Mouse (Mus musculus) intestine, postnatal 0 days (tissue): ENCODE measurements around the gene Megf11. TPM values are rescaled to one million over a fixed set of nuclear protein-coding genes. Genes with fewer than 3 reads are reported as not detected.

Experiments
- ATAC-seq: fragments of 200-750 bp; cut with Nextera tagmentation; 2 replicates; pipeline ENCODE4 v1.8.0; 2017; ENCODE audit warnings: mild to moderate bottlenecking, moderate TSS enrichment, moderate library complexity
- H3K27ac ChIP-seq: fragments of 300-500 bp; sonication (generic); 2 replicates; pipeline ENCODE4 v1.5.1; 2014; ENCODE audit warnings: mild to moderate bottlenecking, low read depth, low read length, moderate library complexity
- H3K27me3 ChIP-seq: fragments of 300-500 bp; sonication (generic); replicated peaks from 2 replicates; pipeline ENCODE4 v1.6.1; 2014; ENCODE audit warnings: low read length, mixed read lengths; ENCODE audit not compliant: control insufficient read depth, insufficient read depth
- H3K36me3 ChIP-seq: fragments of 300-500 bp; sonication (generic); 2 replicates; pipeline ENCODE4 v1.6.1; 2014; ENCODE audit warnings: mild to moderate bottlenecking, moderate library complexity; ENCODE audit not compliant: control insufficient read depth, insufficient read depth
- H3K4me1 ChIP-seq: fragments of 300-500 bp; sonication (generic); replicated peaks from 2 replicates; pipeline ENCODE4 v1.6.1; 2014; ENCODE audit warnings: antibody characterized with exemption, low read length, mixed read lengths; ENCODE audit not compliant: control insufficient read depth, insufficient read depth
- H3K4me2 ChIP-seq: fragments of 300-500 bp; sonication (generic); replicated peaks from 2 replicates; pipeline ENCODE4 v1.6.1; 2014; ENCODE audit warnings: low read depth, mild to moderate bottlenecking, moderate library complexity
- H3K4me3 ChIP-seq: fragments of 300-500 bp; sonication (generic); 2 replicates; pipeline ENCODE4 v1.5.1; 2014; ENCODE audit warnings: low read depth, low read length
- H3K9ac ChIP-seq: fragments of 300-500 bp; sonication (generic); 2 replicates; pipeline ENCODE4 v1.6.1; 2014; ENCODE audit warnings: mild to moderate bottlenecking, low read depth, low read length
- H3K9me3 ChIP-seq: fragments of 300-500 bp; sonication (generic); 2 replicates; pipeline ENCODE4 v1.6.1; 2016; ENCODE audit warnings: mixed run types; ENCODE audit not compliant: control insufficient read depth
- CTCF ChIP-seq: sonication (generic); IDR thresholded peaks from 2 replicates; pipeline ENCODE4 v1.5.1; 2016; ENCODE audit warnings: low read depth, mild to moderate bottlenecking, control low read depth, antibody characterized with exemption, moderate library complexity
- WGBS: fragments of 180-500 bp; shearing (Covaris S2); extraction: QIAGEN DNeasy Blood & Tissue Kit; methylation state at CpG from one replicate; pipeline ENCODE4 v1.1.7; 2014; 5-methylcytosine and 5-hydroxymethylcytosine counted together
- polyA plus RNA-seq: library from polyadenylated mRNA; unstranded; fragments of >200 nt; fragmentation: Nextera tagmentation; extraction: Ambion mirVana; gene quantifications from 2 replicates; pipeline ENCODE4 v1.2.1, GENCODE M21; 2015

The Megf11 gene
- polyA plus RNA-seq, 1 experiment from 2014 or later: 0.69 TPM

DNA sequence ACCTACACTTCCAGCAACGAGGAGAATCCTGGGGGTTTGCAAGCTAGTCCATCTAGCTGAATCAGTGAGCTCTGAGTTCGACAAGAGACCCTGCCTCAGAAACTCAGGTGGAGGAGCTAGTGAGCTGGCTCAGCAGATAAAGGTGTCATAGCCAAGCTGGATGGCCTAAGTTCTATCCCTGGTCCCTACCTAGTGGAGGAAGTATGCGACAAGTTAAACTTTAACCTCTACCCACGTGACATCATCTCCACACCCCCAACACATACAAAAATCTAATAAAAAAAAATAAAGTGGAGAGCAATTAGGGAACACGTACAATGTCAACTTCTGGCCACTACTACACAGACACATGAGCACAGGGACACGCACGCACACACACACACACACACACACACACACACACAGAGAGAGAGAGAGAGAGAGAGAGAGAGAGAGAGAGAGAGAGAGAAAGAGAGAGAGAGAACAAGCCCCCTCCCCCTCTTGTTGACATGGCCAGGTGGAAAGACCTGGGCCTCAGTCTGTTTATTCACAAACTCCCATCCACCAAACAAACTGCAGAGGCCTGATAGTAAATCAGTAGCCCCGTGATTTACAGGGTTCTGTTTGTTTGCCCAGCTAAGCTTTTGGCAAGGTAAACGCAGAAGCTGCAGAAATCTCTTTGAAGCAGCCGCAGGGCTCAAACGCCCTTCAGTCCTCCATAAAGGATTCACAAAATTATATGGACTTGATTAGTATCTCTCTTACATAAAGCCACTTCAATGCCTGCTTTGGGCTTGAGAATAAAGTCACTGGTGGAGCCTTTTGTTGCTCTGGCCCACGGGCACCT lies 134.7 kb downstream of the Megf11 start:
- Histone ChIP-seq H3K9ac (no peak overlapping the region), H3K9me3 (no peaks in the 10 kb centered on the region), H3K36me3 (no peaks in the 10 kb centered on the region), H3K4me1 (no peaks in the 10 kb centered on the region), H3K27me3 (no peaks in the 10 kb centered on the region), H3K4me2 (no peak overlapping the region), H3K27ac (no peak overlapping the region), H3K4me3 (no peak overlapping the region)
- 0 out of 2 replicates have a peak, but pooled peaks have one; percentile 2 for TF ChIP-seq CTCF
- 0 out of 2 replicates have a peak, but pooled peaks have one; percentile 28 for ATAC-seq
- whole genome bisulfite sequencing: 32% methylated on average over 12 of the region's 12 CpGs

DNA sequence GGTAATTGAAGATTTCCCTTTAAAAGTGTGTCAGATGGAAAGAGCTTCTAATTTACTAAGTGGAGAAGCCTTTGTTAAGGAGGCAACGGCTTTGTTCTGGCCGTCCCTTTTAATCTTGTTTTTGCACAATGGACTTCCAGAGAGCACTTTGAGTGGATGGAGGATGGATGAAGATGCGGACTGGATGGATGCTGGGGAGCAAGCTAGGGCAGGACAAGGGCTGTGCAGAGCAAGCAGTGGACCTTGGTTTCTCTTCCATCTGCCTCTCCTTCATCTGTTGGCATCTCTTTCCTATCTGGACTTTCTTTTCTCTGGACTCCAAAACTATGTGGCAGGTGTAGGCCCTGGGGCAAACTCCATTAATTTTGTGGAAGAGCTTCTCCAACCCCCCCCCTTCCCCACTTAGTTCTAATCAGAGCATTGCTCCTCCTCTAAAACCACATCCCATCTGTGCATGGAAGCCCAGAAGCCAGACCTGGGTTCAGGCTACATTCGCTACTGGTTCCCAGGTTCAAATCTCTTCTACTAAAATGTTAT lies 135.4 kb downstream of the Megf11 start:
- Histone ChIP-seq H3K4me1 (no peaks in the 10 kb centered on the region), H3K4me3 (no peak overlapping the region), H3K9me3 (no peaks in the 10 kb centered on the region), H3K4me2 (no peak overlapping the region), H3K27ac (no peak overlapping the region), H3K36me3 (no peaks in the 10 kb centered on the region), H3K27me3 (no peaks in the 10 kb centered on the region), H3K9ac (no peak overlapping the region)
- ATAC-seq: no peak
- TF ChIP-seq CTCF: no peak
- WGBS: 57% methylated on average over 4 of the region's 4 CpGs

DNA sequence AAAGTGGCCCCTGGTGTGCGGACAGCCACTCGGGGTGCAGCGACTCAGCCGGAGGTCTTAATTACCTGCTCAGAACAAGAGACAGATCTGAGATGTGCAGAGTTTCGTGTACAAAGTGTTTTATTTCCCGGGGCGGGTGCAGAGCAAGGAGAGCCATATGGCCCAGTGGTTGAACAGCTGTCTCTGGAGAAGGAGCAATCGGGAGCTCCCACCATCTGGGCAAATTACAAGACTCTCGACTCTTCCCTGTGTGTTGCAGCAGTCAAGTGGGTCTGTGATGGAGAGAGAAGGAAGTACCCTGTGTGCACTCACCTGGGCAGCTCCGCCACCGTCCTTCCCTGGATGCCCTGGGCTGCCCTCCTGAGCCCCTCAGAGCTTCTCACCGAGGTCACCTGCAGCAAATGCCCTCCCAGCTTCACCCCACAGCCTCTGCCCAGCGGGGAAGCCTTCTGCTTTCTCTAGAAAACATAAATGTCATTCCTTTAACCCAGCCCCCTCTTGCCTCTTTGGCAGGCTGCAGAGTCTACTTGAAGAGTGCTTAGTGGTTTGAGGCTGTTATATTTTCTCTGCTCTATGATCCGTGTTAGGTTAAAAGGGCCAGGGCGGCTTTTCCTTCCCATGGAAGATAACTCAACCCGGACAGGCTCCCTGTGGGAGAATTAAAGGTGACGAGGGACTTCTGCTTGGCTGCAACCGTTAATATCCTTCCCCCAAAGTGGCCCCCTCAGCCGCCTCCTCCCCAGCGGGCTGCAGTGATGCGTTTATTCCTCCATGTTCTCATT lies 138.0 kb downstream of the Megf11 start:
- 62% methylated on average over 21 of the region's 21 CpGs for WGBS
- Histone ChIP-seq H3K4me1 (no peaks in the 10 kb centered on the region), H3K36me3 (no peaks in the 10 kb centered on the region), H3K9me3 (no peaks in the 10 kb centered on the region), H3K9ac (no peak overlapping the region), H3K4me3 (no peak overlapping the region), H3K4me2 (no peak overlapping the region), H3K27ac (no peak overlapping the region), H3K27me3 (no peaks in the 10 kb centered on the region)
- TF ChIP-seq CTCF: no peak
- no peak for ATAC-seq

DNA sequence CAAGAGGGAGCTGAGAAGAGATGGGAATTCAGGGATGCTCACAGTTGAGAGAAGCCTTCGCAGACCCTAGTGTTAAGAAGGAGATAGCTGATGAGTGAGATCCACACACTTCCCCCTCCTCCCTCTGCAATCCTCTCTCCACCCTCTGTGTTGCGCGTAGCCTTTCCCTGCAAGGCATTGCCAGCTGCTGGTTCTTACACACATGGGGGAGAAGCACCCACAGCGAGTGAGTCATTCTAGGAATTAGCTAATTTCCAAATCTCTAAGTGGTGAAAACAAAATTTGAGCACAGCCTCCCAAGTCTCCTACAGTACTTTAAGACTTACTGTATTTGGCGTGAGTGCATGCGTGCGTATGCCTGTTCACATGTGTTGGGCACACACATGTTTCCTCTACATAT lies 142.6 kb downstream of the Megf11 start:
- no peak for ATAC-seq
- WGBS: 94% methylated on average over 7 of the region's 7 CpGs
- Histone ChIP-seq H3K9me3 (no peaks in the 10 kb centered on the region), H3K27me3 (no peaks in the 10 kb centered on the region), H3K4me1 (no peaks in the 10 kb centered on the region), H3K4me2 (no peak overlapping the region), H3K9ac (no peak overlapping the region), H3K27ac (no peak overlapping the region), H3K36me3 (no peaks in the 10 kb centered on the region), H3K4me3 (no peak overlapping the region)
- no peak for TF ChIP-seq CTCF

DNA sequence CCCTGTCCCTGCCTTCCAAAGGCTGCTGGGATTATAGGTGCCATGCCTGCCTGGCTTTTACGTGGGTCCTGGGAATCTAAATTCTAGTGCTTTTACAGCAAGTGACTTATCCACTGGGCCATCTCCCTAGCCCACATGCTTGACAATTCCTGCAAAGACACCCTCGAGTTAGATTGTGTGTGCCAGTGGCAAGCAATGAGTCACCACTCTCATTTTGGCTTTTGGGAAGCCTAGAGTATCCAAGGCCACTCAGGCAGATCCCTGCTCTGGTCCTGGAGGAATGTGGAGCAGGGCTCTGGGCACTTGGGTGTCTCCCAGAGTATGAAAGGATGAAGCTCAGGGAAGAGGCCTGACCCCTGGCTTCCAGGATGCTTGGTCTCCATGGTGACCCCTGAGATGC lies 143.2 kb downstream of the Megf11 start:
- H3K9me3 ChIP-seq: no peaks in the 10 kb centered on the region
- no peak for TF ChIP-seq CTCF
- no peak overlapping the region for H3K27ac ChIP-seq
- H3K4me1 ChIP-seq: no peaks in the 10 kb centered on the region
- H3K27me3 ChIP-seq: no peaks in the 10 kb centered on the region
- ATAC-seq: no peak
- H3K4me2 ChIP-seq: no peak overlapping the region
- WGBS: 67% methylated on average over 2 of the region's 2 CpGs
- no peak overlapping the region for H3K9ac ChIP-seq
- no peaks in the 10 kb centered on the region for H3K36me3 ChIP-seq
- H3K4me3 ChIP-seq: no peak overlapping the region

DNA sequence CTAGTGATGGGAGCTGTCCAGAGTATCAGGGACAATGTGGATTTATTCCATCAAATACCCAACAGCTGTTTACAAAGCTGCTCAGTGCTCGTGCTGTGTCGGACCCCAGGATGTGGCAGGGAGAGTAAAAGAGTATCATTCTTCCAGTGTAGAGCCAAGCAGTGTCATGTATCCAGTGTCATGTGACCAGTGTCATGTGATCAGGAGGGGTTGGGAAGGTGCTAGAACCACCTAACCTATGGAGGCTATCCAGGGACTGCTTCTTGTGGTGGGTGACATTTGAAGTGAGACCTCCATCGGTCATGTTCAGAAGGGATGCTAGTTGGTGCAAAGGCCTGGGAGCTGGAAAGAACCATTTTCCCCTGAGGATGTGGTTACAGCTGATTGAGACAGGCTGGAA lies 146.5 kb downstream of the Megf11 start:
- Histone ChIP-seq H3K36me3 (no peaks in the 10 kb centered on the region), H3K27me3 (no peaks in the 10 kb centered on the region), H3K9me3 (no peaks in the 10 kb centered on the region), H3K9ac (no peak overlapping the region), H3K27ac (no peak overlapping the region), H3K4me1 (no peaks in the 10 kb centered on the region), H3K4me2 (no peak overlapping the region), H3K4me3 (no peak overlapping the region)
- TF ChIP-seq CTCF: no peak
- ATAC-seq: no peak
- 73% methylated on average over 3 of the region's 3 CpGs for WGBS
